Comparison of ENCODE assay signal across 9 mouse cellular contexts in the genomic region with DNA sequence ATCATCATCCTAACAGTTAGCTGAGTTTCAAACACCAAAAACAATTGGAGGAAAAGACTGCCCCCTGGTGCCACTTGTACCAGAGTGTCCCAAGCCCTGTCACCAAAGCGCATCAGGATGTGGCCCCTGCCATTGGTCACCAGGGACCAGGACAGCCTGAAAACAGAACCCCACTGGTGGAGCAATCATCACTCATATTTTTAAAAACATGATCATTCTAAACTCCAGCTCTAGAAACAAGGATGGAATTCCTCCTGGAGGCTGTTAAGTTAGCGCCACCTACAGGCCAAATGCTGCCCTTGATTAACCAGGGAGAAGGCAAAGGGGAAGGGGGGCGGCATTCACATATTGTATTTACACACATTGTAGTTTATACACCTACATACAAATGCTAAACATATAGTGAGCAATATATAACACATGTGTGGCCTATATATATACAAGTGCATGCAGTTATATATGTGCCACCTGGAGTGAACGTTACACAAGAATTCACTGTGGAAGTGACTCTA. TPM values are rescaled to one million over a fixed set of nuclear protein-coding genes. Genes with fewer than 3 reads are reported as not detected.
DNase-seq lines count a peak whose midpoint lies in the region; ATAC-seq and TF ChIP-seq lines count a peak whose summit lies in the region.
"Had no signal": no experiment of that assay in that cellular context is flagged by ENCODE, and none has a peak within 500 bp of the region (broad histone marks: within the 10 kb centered on the region; RNA-seq: fewer than 3 reads in every experiment).

No protein-coding gene starts in this region.

- no peak overlapping the region for H3K4me3 ChIP-seq in ES-E14 (ENCODE audit: insufficient read depth in 1 of 2, low read depth in 1 of 2, low read length in 2 of 2, poor library complexity in 1 of 2, severe bottlenecking in 1 of 2)
- H3K4me3 ChIP-seq in lung, embryonic 14.5 days (ENCODE audit: low read depth, low read length) = no peak overlapping the region
- no peak overlapping the region for H3K4me3 ChIP-seq in neural tube, embryonic 14.5 days (ENCODE audit: low read depth, low read length)

- H3K4me1 ChIP-seq in ES-E14 (ENCODE audit: control insufficient read depth in 2 of 2, insufficient read depth in 2 of 2, low read length in 2 of 2, poor library complexity in 1 of 2) = no peaks in the 10 kb centered on the region
- no peaks in the 10 kb centered on the region for H3K4me1 ChIP-seq in lung, embryonic 14.5 days (ENCODE audit: insufficient read depth)
- H3K4me1 ChIP-seq in neural tube, embryonic 14.5 days (ENCODE audit: control insufficient read depth, insufficient read depth, low read length) = no peaks in the 10 kb centered on the region

- WGBS in lung, embryonic 14.5 days = 28% methylated on average over 4 of the region's 4 CpGs
- WGBS in neural tube, embryonic 14.5 days = 35% methylated on average over 4 of the region's 4 CpGs

- no peaks in the 10 kb centered on the region for H3K36me3 ChIP-seq in ES-E14 (ENCODE audit: control insufficient read depth, insufficient read depth, low read length, poor library complexity, severe bottlenecking)
- H3K36me3 ChIP-seq in lung, embryonic 14.5 days (ENCODE audit: insufficient read depth) = no peaks in the 10 kb centered on the region
- H3K36me3 ChIP-seq in neural tube, embryonic 14.5 days (ENCODE audit: control insufficient read depth, insufficient read depth, low read length) = no peaks in the 10 kb centered on the region
- H3K36me3 ChIP-seq: heart, embryonic 15.5 days had no signal

- no peak overlapping the region for H3K27ac ChIP-seq in ES-E14 (ENCODE audit: insufficient read depth, low read depth, low read length, poor library complexity, severe bottlenecking)
- H3K27ac ChIP-seq in lung, embryonic 14.5 days (ENCODE audit: low read depth) = no peak overlapping the region
- no peak overlapping the region for H3K27ac ChIP-seq in neural tube, embryonic 14.5 days (ENCODE audit: low read depth, low read length)
- H3K27ac ChIP-seq: heart, embryonic 15.5 days had no signal

- H3K9ac ChIP-seq in ES-E14 (ENCODE audit: insufficient read depth, low read depth, low read length, poor library complexity, severe bottlenecking) = no peak overlapping the region
- no peak overlapping the region for H3K9ac ChIP-seq in lung, embryonic 14.5 days
- no peak overlapping the region for H3K9ac ChIP-seq in neural tube, embryonic 14.5 days (replicated peaks; ENCODE audit: low read depth, low read length)
- H3K9ac ChIP-seq: heart, embryonic 15.5 days had no signal

- no peak overlapping the region for H3K4me2 ChIP-seq in lung, embryonic 14.5 days
- no peak overlapping the region for H3K4me2 ChIP-seq in neural tube, embryonic 14.5 days (ENCODE audit: low read depth, low read length)

- DNase-seq in B cell, adult 2 months = peak; percentile 79 to 80
- no peak for DNase-seq in ES-E14 (ENCODE audit: low read depth, low spot score)
- peak; percentile 41 for DNase-seq in cerebellum, adult 8-10 months
- peak; percentile 67 for DNase-seq in gastrocnemius, postnatal 10 days
- peak; percentile 78 for DNase-seq in kidney, postnatal 10 days
- DNase-seq in lung, embryonic 14.5 days = peak; percentile 85
- DNase-seq in thymus, postnatal 14 days = peak; percentile 64

- TF ChIP-seq CTCF in lung, embryonic 14.5 days (IDR thresholded peaks at IDR 0.05; ENCODE audit: low read depth) = peak; percentile 88

- H3K9me3 ChIP-seq in ES-E14 (ENCODE audit: control insufficient read depth, insufficient read depth, low read depth, low read length) = no peaks in the 10 kb centered on the region
- no peaks in the 10 kb centered on the region for H3K9me3 ChIP-seq in lung, embryonic 14.5 days (ENCODE audit: low read depth, low read length)
- H3K9me3 ChIP-seq in neural tube, embryonic 14.5 days (ENCODE audit: control insufficient read depth, low read length) = no peaks in the 10 kb centered on the region
- H3K9me3 ChIP-seq: heart, embryonic 15.5 days had no signal

- H3K27me3 ChIP-seq in lung, embryonic 14.5 days (ENCODE audit: insufficient read depth, low read length) = peaks cover 7% of the 10 kb centered on the region; the same call in 1 of the 2 replicates
- H3K27me3 ChIP-seq in neural tube, embryonic 14.5 days (ENCODE audit: control insufficient read depth, insufficient read depth, low read length) = peaks cover 10% of the 10 kb centered on the region

- in situ Hi-C loops in ES-E14 (cut with MboI; ENCODE audit: low sequenced_read_pairs in 2 of 2, unreplicated experiment in 2 of 2) = loop anchor here (5.0 to 10.0 kb wide), 3 partner anchors 128 to 298 kb away; no protein-coding TSS in a partner anchor

- ATAC-seq in lung, embryonic 14.5 days (ENCODE audit: insufficient read depth) = peak; percentile 11; the same call in 1 of the 2 replicates
- peak; percentile 52; the same call in 1 of the 2 replicates for ATAC-seq in neural tube, embryonic 14.5 days (ENCODE audit: low read depth)

TF ChIP-seq in ES-E14, 5 proteins besides CTCF, POLR2A, EP300 and RAD21:
- TF ChIP-seq ZNF384 (IDR thresholded peaks at IDR 0.05; ENCODE audit: low read depth, low read length) (no peak), CHD2 (IDR thresholded peaks at IDR 0.05; ENCODE audit: low read depth, low read length) (no peak), MAFK (IDR thresholded peaks at IDR 0.05; ENCODE audit: insufficient read depth, low read depth, low read length) (no peak), ZC3H11A (IDR thresholded peaks at IDR 0.05; ENCODE audit: borderline replicate concordance, low read depth, low read length) (peak; percentile 8; the same call in 1 of the 2 replicates)

RNA-seq across cellular contexts. Expression of a gene that starts 1.9 kb away (rescaled TPM):
- total RNA-seq in ES-E14 (2012; rRNA removed) = 1.0 and 2.6 TPM in 2 replicates
- not detected for total RNA-seq in gastrocnemius, postnatal 10 days (2021)
- 0.76 and 0.83 TPM in 2 replicates for polyA plus RNA-seq in lung, embryonic 14.5 days (2014; fragmentation: Nextera tagmentation; extraction: Ambion mirVana)
- polyA plus RNA-seq in neural tube, embryonic 14.5 days (2014; fragmentation: Nextera tagmentation; extraction: Ambion mirVana) = 0.20 TPM in 1 of 2 replicates, not detected in the other

RNA-seq across cellular contexts. Expression of a gene that starts 7.1 kb away (rescaled TPM):
- 21.0 and 24.4 TPM in 2 replicates for total RNA-seq in ES-E14 (2012; rRNA removed)
- 1 to 10 TPM; 5.4 to 5.9 TPM for total RNA-seq in gastrocnemius, postnatal 10 days (2021)
- 10.2 and 10.7 TPM in 2 replicates for polyA plus RNA-seq in lung, embryonic 14.5 days (2014; fragmentation: Nextera tagmentation; extraction: Ambion mirVana)
- polyA plus RNA-seq in neural tube, embryonic 14.5 days (2014; fragmentation: Nextera tagmentation; extraction: Ambion mirVana) = 7.0 and 8.0 TPM in 2 replicates
